Mouse (Mus musculus) C2C12 (cell line): Measurements from ENCODE around the gene Polr3b.

ENCODE experiments used
- CTCF ChIP-seq: IDR thresholded peaks from one replicate; pipeline ENCODE4 v1.5.1; 2011; ENCODE audit not compliant: control insufficient read depth, insufficient read depth, insufficient read length
- MAX ChIP-seq: IDR thresholded peaks from one replicate; pipeline ENCODE4 v1.6.1; 2011; ENCODE audit warnings: mild to moderate bottlenecking, control low read depth
- USF1 ChIP-seq: IDR thresholded peaks from one replicate; pipeline ENCODE4 v1.6.1; 2011; ENCODE audit warnings: low read depth, mild to moderate bottlenecking, control low read depth, moderate library complexity

GRCm38 (mm10) chr10:84648911-84649310 lies 26.8 kb downstream of the Polr3b start:
- TF ChIP-seq CTCF (no peak), USF1 (no peak), MAX (no peak)
